ENCODE assay signal across 1 mouse cellular context in the genomic region with DNA sequence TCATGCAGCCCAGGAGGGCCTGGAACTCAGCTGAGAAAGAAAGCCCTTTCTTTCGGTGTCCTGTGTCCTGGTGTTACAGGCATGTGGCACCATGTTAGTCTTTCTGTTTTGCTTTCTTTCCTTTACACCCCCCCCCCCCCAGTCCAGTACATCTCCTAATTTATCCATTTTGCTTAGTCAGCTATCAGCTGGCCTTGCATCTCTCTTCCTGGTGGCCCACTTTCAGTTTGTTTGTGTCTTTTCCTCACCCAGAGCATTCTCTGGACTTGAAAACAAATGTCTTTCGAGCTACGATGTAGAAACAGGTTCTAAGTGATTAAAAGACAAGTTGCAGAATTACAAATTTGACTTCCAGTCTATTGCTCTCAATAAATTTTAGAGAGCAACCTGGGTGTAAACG.
TF ChIP-seq lines count a peak whose summit lies in the region.

No protein-coding gene starts in this region.

TF ChIP-seq in MEL, 35 proteins besides CTCF, POLR2A, EP300 and RAD21:
- TF ChIP-seq MAFK (IDR thresholded peaks at IDR 0.05; ENCODE audit: borderline replicate concordance, low read depth, low read length) = peak; percentile 89
- TF ChIP-seq UBTF (IDR thresholded peaks at IDR 0.05; ENCODE audit: borderline replicate concordance, insufficient read depth, low read depth, low read length) = no peak
TF ChIP-seq in MEL: peak in this region for 1.
